Mouse (Mus musculus): ENCODE data around the gene Atp5g1.
"Not testable (repeated sequence)": the region's sequence is repeated elsewhere in the genome, so short reads cannot be mapped to it uniquely, and the experiment has no call there.

Atp5g1 gene

DNA sequence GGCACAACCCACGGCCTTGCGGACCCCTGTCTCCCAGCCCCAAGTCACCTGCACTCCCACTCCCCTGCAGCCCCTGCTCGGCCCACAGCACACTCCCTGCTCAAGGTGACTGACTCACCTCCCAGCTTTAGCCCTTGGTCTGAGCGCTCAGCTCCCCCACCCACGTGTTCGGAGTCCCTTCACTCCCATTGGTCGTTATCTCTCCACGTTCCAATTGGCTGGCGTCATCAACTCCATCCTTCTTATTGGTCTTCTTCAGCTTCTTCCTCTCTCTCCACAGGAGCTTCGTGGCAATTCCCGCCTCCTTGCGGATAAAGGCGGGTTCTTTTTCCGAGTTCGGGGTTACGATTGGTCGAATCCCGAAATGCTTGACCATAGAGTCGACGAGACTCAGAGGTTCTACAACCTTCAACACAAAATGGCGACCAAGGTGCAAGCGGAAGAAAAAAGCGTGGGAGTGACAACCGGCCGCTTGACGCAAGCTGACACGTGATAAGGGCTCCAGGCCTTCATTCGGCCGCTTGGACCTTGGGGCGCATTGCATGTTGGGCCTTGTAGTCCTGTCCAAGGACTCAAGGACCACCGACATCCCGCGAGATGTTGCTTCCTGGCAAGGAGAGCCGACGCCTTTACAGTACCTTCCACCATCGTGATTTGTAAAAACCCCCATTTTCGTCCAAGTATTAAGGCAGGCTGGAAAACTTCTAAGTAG, at the start of gene Atp5g1:
Gene Atp5g1, minus strand, starts transcription at position 162 of the 712 bp plus-strand sequence.
- DNase-seq, result peak; percentile 100

DNA sequence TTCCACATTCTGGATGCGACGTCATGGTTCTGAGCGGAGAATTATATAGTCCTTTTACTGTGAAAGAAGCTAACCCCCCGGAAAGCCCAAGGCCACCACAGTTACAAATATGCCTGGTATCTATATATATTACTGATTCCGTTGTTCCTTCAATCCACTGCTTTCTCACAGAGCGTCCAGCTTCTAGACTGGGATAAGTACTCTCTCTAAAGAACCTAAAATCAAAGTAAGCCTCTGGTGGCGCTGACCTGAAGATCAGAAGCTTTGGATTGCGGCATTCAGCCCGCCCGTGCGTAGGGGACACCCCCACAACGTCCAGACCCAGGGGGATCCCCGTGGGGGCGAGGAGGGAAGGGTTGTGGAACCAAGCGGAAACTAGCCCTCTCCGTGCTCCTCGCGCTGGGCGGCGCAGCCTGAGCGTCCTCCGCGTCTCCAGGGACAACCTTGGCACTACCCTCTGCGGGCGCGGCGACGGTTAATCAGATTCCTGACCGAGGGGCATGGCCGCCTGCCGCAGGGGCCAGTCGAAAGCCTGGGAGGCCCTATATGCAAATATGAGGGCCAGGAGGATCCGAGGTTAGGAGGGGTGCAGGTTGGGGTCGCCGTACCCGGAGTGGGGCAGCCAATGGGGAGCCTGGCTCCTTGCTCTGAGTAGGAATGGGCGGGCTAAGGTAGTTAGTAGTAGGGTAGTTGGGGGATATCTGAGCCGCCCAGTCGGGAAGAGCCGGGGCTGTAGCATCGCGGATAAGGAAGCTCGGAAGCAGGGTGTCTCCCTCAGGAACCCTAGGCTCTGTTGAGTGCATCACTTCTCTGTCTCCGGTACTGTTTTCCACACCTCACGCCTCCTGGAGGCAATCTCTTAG, 48.8 kb upstream of the Atp5g1 start:
- DNase-seq, result peak; percentile 85

DNA sequence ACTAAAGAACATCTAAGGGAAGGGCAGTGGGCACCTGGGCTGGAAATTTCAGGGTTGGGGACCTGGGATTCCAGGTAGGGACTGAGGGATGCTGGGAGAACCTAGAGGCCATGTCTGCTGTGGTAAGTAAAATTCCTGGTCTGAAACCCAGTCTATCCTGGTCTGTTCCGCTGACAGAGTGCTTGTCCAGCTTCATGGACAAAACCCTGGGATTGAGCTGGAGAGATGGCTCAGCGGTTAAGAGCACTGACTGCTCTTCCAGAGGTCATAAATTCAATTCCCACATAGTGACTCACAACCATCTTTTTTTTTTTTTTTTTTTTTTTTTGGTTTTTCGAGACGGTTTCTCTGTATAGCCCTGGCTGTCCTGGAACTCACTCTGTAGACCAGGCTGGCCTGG, 47.3 kb upstream of the Atp5g1 start:
- not testable (repeated sequence) for DNase-seq

- no peak for DNase-seq
Observed at GRCm38 (mm10) chr11:96119401-96119800, 43.9 kb upstream of the Atp5g1 start.

GRCm38 (mm10) chr11:96116925-96117324, 41.5 kb upstream of the Atp5g1 start:
- not testable (repeated sequence) for DNase-seq

DNA sequence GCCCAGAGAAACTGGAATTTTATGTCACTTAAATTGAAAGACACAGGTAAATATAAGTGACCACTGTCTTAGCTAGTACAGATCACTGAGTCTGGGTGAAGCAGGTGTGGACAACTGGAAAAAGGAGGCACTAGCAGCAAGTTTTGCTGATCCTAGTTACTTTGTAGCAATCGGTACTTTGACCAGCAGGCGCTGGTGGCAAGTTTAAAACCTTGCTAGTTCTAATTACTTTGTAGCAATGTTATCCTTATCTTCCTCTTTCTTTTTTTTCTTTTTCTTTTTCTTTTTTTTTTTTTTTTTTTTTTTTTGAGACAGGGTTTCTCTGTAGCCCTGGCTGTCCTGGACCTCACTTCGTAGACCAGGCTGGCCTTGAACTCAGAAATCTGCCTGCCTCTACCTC, 40.6 kb upstream of the Atp5g1 start:
- DNase-seq, result no peak

DNA sequence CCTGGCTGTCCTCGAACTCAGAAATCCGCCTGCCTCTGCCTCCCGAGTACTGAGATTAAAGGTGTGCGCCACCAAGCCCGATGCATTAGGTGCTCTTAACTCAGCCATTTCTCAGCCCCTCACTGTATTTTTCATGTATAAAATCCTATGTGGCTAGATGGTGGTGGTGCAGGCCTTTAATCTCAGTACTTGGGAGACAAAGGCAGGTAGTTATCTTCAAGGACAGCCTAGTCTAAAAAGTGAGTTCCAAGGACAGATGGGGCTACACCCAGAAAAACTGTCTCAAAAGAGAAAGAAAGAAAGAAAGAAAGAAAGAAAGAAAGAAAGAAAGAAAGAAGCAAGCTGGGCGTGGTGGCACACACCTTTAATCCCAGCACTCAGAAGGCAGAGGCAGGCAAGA, 39.9 kb upstream of the Atp5g1 start:
- no peak for DNase-seq

- no peak for DNase-seq
Observed at GRCm38 (mm10) chr11:96114077-96114476, 38.6 kb upstream of the Atp5g1 start.

DNA sequence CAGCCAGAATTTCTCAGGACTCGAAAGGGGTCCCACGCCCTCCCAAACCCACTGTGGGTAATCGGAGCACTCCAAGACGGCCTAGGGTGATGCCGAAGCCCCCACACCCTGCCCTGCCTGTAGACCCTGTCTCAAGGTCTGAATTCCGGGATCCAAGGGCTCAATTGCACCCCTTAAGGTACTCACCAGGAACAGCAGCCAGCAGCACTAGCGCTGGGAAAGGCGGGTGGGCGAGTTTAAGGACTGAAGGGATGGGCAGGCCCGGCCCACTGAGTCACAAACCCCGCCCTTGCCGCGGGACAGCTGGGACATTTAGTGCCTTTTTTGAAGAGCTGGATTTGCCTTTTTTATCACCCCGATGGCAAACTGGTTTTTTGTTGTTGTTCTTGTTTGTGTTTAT, 36.3 kb upstream of the Atp5g1 start, which contains the start of gene Calcoco2:
Gene Calcoco2, minus strand, starts transcription at position 214 of the 400 bp plus-strand sequence.
- DNase-seq, result no peak

DNA sequence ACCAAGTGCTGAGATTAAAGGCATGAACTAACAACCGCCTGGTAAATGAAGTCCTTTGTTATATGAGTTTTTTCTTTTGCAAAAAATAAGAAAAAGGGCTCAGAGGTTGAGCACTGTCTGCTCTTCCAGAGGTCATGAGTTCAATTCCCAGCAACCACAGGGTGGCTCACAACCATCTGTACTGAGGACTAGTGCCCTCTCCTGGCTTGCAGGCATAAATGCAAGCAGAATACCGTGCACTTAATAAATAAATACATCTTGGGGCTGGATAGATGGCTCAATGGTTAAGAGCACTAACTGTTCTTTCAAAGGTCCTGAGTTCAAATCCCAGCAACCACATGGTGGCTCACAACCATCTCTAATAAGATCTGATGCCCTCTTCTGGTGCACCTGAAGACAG, 35.5 kb upstream of the Atp5g1 start:
- not testable (repeated sequence) for DNase-seq

- DNase-seq, result no peak
Observed at GRCm38 (mm10) chr11:96108376-96108775, 32.9 kb upstream of the Atp5g1 start.

- DNase-seq, result no peak
Observed at GRCm38 (mm10) chr11:96093361-96093760, 17.9 kb upstream of the Atp5g1 start.

DNA sequence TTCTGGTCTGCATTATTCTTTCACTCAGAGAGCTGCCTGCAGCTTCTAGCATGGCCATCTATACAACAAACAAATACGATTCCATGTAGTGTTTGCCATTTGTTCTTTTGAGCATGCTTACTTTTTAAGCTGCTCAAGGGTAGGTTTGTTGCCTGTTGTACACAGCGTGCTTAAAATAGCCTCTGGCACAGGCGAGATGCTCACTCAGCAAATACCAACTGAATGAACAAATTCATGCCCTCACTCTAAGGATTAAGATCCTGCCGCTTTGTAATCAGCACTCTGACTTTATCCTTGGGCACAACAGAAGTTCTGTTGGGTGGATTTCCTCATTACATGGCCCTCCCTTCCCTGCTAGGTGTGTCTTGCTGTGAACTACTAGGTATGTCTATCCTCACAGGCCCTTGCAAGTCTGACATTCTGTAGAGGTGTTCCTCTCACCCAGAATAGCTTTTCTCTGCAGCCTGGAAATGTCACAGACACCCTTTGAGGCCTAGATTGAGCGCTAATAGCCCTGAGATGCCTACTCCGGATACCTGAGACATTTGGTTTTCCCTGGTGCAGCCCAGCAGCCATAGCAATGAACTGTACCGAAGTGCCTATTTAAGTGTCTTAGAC, 17.3 kb upstream of the Atp5g1 start:
- no peak for DNase-seq

DNA sequence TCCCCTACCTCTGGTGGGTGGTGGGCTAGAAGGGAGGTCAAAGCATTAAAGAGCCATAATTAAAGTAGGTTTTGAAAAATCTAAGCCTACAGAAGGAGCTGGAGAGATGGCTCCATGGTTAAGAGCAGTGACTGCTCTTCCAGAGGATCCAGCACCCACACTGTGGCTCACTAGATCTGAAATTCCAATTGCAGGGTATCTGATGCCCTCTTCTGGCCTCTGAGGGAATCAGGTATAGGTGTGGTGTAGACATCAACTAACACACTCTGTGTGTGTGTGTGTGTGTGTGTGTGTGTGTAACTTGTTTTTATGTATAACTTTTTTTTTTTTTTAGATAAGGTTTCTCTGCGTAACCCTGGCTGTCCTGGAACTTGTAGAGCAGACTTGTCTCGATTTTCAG, 15.6 kb upstream of the Atp5g1 start:
- no peak for DNase-seq

- no peak for DNase-seq
Observed at GRCm38 (mm10) chr11:96087981-96088380, 12.5 kb upstream of the Atp5g1 start.

- DNase-seq, result no peak
Observed at GRCm38 (mm10) chr11:96082682-96083081, 7.2 kb upstream of the Atp5g1 start.

GRCm38 (mm10) chr11:96080736-96081135, 5.3 kb upstream of the Atp5g1 start:
- no peak for DNase-seq

DNA sequence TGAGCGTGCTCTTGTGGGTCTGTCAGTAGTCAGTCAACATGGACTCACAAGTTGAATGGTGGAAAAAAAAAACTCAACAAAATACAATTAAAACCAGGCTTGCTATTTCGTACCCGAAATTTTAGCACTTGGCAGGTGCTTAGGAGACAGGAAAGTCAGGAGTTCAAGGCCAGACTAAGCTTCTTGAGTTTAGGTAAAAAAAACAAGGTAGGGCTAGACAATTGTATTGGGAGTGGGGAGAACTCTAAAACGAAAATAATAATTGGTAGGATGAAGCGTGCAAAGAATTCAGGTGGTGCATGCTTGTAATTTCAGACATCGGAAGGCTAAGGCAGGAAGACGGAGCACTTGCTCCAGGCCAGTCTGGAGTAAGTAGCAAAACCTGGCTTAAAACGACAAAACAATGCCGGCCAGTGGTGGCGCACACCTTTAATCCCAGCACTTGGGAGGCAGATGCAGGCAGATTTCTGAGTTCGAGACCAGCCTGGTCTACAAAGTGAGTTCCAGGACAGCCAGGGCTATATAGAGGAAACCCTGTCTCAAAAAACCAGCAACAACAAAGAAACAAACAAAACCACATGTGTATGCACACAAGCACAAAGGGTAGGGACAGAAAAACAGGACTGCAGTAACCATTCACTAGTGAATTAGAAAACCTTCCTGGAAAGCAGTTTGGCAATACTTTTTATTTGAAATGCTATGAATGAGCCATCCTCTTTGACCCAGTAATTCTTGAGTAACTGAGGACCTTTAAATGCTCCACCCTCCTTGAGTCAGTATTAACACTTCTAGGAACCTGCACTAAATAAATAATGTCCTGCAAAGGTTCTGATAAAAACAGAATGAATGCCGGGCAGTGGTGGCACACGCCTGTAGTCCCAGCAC, 993 bp upstream of the Atp5g1 start:
- peak; percentile 90 for DNase-seq

GRCm38 (mm10) chr11:96075177-96075508, 327 bp downstream of the Atp5g1 start:
- DNase-seq, result no peak

GRCm38 (mm10) chr11:96074351-96075176, 906 bp downstream of the Atp5g1 start:
- DNase-seq, result peak; percentile 90

DNA sequence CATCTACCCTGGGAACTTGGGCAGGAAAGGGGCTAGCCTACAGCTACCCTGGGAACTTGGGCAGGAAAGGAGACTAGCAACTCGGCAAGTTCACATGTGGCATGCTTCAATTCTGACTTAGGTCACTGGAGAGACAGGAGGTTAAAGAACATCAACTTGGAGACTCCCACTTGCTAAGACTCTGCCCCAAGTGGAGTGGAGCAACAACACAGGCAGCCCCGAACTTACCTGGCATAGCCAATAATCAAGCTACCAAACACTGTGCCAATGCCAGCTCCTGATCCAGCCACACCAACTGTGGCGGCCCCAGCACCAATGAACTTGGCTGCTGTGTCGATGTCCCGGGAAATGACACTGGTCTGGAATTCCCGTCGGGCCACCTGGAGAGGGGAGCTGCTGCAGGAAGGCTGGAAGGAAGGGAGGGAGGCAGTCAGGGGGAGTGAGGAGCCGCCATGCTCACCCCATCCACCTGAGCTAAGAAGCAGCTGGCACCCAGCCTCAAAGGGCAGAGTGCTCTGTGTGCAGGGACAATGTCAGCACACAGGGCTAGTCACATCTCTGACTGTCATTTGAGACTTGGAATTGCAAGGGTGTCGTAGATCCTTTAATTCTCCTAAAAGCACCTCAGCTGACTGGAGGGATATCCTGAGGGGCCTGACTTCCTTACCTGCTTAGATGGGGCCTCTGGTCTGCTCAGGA, 2.0 kb downstream of the Atp5g1 start:
- no peak for DNase-seq

All from heart, adult 11 months (tissue).